Mouse (Mus musculus): Measurements from ENCODE around the gene Pan3.

Pan3 gene

DNA sequence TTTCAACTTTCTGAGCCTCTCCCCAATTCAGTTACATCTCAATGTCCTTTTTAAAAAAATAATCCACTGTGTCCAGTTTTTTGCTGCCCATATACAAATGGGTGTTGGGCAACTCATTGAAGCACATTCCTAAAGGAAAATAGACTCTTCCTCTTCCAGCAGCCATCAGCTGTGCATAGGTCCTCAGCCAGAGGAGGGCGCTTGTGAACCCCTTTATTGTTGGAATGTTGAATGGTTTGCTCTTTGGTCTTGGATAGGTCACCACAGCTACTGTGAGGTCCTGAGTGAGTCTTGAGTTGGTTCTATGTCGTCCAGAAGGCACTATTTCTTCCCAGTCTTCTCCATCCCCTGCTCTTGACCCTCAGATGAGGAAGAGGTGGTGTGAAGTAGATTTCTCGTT, 54.2 kb downstream of the Pan3 start:
- DNase-seq (ENCODE audit: extremely low spot score): no peak

DNA sequence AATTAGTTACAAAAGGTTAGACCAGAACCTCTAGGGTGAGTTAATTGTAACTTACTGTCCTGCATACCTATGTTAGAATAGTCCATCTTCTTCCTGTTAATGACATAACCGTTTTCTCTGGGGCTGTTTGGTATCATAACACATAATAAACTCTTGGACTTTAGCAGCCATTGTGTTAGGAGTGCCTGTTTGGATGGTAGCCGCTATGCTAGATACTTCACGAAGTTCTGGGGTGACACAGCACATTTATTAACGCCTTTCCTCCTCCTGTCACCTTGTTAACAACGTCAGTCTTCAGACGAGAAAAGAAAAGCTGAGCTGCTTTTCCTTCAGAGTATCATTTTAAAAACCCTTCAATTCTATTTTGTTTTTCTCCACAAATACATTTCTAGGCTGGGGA, 59.3 kb downstream of the Pan3 start:
- no peak for DNase-seq (ENCODE audit: extremely low spot score)

DNA sequence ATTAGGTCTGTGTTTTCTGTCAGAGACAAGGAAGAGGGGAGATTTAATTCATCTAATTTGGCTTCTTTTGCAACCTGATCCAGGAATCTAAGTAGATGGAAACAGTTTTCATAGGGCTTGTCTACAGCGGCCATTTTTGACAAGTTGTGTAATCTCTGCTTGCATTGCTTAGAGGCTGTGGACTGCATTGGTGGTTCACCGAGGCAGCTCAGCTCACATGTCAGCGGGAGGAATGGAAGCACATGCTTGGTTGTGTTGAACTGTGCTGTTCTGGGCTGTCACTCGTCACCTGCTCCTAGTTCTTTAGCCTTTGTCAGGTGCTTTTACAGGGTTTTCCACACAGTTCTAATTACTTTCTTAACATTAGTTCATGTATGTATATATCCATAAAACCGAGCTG, 60.9 kb downstream of the Pan3 start:
- no peak for DNase-seq (ENCODE audit: extremely low spot score)

DNA sequence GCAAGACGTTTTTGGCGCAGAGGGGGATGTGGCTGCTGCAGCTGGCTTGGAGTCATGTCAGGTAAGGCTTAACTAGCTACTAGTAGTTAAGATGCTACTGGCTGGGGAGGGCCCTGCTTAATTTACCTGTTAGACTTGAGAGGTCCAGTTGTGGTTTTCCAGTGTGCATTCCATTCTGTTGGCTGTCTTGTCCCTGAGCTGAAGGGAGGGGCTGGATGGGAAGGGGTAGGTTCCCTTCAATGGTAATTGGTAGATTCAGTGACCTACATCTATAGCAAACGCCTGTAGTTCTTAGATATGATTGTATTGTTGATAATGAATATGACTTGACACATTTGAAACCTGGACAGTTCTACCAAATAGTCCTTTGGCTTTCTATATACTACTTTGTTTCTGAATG, 62.5 kb downstream of the Pan3 start:
- DNase-seq (ENCODE audit: extremely low spot score): no peak

DNA sequence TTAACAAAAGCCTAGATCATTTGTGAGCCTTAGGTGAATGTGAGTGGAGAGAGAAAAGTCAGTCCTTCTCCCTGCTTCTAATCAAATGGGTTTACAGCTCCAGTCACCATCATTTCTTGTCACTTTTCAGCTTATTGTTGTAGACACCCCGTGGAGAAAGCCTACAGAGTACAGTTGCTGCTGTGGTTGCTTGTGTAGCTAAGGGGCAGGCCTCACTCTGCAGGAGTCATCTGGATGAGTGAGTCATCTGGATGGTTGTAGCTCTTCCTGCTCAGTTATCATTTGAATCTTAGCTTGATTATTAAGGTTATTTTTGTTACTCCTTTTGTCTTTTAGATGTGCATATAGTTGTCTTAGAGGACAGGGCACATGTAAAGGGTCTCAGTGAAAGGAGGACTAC, 63.2 kb downstream of the Pan3 start:
- no peak for DNase-seq (ENCODE audit: extremely low spot score)

DNA sequence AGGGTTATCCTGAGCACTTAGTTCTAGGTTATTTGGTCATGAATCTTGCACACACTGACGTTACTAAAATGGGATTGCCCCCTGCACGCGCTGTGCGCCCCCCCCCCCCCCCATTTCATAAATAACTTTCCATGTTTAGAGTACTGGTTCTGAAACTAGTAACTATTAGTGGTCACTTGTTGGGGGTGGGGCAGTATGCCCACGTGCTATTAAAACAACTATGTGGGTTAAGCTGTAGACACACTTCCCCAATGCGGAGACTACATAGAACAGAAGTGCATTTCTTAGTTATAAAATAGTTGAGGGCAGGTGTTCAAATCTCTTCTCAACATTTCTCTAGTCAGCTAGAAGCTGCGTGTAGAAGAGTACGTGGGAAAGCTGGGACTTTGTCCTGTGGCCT, 63.7 kb downstream of the Pan3 start:
- no peak for DNase-seq (ENCODE audit: extremely low spot score)

DNA sequence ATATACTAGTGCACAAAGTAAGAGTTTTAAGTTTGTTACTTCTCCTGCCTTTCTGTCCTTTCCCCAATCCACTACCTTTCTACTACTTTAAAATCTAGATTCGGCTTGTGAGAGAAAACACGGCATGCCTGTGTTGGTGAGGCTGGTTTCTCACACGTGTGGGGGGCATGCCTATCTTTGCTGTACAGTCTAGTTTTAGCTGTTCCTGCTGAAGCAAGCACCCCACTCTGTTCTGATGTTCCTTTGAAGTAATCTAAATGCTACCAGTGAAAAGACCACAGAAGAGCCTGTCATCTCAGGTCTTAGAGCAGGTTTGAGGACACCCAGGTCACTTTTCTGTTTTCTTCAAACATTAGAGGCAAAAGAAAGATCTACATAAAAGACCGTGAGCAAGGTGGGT, 64.4 kb downstream of the Pan3 start:
- DNase-seq (ENCODE audit: extremely low spot score): no peak

DNA sequence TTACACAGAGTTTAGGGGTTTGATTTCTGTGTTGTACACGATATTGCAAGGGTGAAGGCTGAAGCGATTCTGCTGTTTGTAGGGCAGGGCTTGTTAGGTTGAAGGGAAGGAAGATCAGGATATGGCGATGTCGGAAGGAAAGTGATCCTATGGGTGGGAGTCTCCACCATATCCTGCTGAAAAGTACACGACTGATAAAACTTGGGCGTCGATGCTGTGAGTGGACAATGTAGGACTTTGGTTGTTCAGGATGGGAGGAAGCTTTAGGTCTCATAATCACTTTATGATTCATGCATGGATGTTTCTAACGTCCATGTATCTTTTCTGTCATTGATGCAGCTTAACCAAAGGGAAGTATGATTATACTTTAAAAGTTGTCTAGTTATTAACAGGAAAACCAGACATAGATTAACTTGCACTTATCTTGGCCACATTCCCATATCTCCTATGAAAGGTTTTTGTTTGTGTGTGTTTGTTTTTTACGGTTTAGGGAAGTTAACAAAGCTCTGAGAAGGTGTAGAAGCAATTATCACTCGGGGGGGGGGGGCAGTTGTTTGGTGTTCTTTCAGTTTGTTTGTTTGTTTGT, 64.9 kb downstream of the Pan3 start:
- DNase-seq (ENCODE audit: extremely low spot score): no peak

DNA sequence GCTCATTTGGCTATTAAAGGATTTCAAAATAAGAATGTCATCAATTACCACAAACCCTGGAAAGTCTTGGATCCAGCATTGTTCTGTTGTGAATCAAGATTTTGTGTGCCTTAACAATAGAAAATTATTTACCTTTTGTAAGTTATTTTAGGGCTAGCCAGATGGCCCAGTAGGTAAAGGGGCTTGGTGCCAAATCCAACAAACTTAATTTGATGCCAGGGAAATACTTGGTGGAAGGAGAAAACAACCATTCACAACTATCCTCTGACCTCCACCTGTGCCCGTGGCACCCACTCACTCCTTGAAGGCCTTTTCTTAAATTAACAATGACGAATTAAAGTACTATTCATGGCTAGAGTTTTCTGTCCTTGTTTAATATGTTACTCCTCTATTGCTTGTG, 66.0 kb downstream of the Pan3 start:
- no peak for DNase-seq (ENCODE audit: extremely low spot score)

DNA sequence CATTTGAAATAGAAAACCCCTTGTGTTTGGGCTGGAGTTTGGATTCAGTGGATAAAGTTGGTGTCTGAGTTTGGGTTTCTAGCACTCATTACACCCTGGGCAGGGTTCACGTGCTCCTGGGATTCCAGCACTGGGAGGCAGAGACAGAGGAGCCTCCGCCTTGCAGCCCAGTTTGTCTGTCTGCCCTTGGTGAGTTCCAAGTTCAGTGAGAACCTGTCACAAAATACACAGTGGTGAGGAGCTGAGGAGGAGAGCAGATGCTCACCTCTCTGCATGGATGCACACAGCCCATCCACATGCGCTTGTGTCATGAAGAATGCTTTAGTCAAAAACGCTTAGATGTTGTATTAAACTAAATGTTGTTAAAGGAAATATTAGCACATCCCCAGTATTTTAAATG, 67.0 kb downstream of the Pan3 start:
- DNase-seq (ENCODE audit: extremely low spot score): no peak

DNA sequence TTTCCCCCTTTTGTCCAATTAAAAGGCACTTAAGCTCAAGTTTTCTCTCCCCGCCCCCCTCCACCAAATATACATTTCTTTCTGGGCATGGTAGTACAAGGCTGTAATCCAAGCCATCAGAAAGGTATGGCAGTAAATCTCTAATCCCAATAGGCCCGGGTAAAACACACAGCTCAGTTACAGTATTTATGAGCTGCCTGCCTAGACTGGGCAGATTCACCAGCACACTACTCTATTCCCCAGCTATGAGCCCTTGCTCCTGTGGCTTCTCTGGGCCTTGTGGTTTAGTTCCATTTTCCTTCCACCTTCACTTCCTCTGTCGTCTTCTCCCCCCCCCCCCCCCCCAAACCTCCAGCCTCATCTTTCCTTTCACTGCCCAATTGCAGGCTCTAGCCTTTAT, 67.8 kb downstream of the Pan3 start:
- DNase-seq (ENCODE audit: extremely low spot score): no peak

DNA sequence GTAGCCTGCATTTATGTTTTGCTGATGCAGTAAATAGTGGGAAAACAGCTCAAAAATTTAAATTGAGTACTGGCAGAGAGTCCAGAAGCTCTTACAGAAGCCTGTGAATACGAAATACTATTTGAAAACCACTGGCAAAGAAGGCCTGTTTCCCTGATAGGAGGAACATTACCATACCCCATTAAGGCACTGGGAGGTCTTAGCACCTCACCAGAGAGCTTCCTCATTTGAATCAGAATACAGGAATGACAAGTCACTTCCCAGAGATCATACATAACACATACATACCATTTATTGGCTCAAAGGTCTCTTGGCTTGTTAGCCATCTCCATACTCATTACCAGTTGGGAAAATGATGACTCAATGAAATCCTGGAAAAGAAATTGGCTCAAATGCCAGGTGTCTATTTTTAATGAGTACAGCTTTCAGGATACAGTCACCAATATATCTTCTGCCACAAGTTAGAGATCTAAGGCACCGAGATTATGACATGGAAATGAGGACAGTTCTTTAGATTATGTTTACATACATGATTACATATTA, 71.6 kb downstream of the Pan3 start:
- DNase-seq (ENCODE audit: extremely low spot score): no peak

DNA sequence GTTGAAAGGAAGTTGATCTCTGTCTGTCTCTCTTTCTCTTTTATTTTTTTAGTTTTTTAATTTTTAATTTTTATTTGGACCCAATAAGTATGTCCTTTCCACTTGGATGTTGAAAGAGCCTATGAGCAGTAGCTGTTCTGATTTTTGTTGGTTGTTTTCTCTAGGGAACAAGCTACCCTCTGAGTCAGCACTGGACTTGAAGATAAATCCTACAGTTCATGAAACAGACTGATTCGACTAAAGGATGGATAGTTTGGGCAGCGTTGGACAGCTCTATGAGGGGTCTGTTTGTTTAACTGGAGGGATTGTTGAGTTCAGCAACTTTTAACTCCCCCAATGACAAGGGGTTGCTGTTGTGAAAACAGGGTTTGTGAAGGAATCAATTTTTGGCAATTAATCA, 73.0 kb downstream of the Pan3 start:
- DNase-seq (ENCODE audit: extremely low spot score): no peak

DNA sequence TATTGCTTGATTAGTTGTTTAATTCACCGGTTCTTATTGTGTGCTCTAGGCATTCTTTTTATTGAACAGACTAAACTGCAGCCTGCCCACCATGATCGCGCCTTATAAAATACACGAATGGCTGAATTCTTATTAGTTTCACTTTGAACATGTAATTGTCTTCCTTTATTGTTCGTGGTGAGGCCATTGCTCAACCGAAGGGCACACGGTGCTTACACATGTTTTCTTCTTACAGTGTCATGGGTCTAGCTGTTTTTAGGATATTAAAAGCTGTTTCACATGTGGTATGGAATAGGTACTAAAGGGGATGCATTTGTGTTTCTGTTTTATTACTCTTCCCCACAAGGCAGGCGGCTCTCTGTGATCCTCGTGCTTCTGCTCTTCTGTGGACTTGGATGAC, 81.4 kb downstream of the Pan3 start:
- DNase-seq (ENCODE audit: extremely low spot score): no peak

DNA sequence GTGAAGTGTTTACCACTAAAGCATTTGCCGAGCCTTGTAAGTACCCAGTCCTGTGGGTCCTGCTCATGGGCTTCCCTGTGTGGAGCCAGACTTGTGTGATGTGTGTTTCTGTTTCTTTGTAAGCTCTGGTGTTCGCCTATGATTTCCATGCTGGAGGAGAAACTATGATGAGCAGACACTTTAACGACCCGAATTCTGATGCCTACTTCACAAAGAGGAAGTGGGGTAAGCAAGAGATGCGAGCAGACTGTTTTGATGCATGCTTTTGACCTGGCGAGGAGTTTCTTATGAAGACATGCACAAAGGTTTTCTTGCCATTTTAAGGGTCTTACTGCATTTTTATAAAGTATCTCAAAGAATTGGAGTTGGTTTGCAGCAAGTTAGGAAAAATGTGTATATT, 97.0 kb downstream of the Pan3 start:
- no peak for DNase-seq (ENCODE audit: extremely low spot score)

DNA sequence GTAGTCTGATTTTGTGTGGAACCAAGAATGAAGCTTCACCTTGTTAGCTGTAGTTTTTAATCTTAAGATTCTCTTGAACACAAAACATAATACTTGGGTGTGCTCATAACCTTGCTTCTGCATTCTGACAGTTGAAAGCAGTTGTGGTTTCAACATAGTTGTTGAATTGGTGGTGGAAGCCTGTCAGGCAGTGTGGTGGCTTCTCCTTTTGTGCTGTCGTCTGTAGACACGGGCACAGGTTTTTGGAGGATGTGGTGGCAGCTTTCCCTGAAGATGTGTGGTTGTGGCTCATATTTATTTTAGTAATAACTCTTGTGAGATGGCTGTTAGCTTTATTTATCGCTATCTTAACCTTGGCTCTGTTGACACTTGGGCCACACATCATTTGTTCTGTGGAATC, 97.8 kb downstream of the Pan3 start:
- no peak for DNase-seq (ENCODE audit: extremely low spot score)

DNA sequence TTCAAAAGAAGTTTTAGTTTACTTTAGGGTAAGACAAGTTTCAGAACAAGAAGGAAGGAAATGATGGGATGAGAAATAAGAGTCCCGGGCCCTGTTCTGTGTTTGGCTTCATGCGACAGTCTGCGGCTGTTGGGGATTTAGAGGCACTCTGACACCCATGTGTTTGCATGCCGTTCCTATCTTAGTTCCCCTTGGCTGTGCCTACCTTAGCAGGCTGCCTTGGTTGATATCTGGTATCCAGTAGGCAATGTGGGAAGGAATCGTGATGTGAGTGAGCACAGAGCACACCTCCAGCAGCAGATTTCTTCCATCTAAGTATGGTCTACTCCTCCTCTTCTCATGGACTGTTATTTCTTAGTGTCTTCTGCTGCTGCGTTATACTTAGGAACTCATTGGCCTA, 102.1 kb downstream of the Pan3 start:
- no peak for DNase-seq (ENCODE audit: extremely low spot score)

DNA sequence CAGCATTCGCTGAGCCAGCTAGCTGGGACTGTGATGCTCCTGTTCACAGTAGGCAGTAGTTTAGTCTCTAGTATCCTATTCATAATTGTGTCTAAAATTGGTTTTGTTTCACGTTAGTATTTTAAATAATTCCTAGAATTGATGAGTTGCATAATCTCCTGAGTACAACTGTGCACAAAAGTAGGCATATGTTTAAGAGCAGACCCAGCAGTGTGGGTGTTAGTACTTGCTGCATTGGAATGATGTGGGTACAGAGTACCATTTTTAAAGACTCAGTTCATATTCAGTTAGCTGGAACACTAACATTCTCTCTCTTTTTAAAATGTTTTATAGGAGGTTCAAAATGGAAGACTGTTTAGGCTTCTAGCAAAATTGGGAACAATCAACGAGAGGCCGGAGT, 109.4 kb downstream of the Pan3 start:
- no peak for DNase-seq (ENCODE audit: extremely low spot score)

DNA sequence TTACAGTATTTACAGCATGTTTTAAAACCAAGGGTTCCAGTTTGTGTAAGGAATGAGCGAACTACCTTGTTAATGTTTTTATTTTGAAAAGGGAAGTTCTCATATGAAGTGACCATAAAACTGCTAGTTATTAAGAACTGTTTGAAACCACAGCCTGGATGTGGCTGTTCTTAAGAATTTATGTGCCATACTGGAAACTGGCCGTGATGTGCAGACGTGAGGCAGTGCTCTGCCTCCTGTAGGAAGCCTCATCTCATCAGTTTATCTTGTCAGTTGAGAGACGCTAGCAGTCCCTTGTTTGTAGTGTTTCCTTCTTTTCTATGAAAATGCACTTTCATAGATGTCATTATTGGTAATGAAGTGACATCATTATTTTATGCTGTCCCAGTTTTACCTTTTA, 109.9 kb downstream of the Pan3 start:
- no peak for DNase-seq (ENCODE audit: extremely low spot score)

DNA sequence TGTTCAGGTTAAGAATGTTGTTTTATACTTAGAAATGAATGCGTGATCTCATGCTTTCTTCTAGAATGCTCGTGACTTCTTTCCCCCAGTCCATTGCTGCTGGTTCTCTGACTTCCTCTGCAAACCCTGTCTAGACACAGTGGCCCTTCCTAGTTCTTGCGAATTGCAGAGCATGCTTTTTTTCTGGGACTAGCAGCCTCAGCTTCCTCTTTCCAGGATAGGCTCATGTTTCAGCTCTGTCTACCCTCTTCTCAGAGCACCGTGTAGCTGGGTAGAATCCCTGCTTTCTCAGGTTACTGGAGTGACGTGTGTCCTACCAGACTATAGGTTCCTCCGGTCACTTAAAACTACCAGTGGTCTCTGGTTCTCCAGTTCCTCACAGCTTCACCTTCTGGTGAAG, 112.3 kb downstream of the Pan3 start:
- no peak for DNase-seq (ENCODE audit: extremely low spot score)

DNA sequence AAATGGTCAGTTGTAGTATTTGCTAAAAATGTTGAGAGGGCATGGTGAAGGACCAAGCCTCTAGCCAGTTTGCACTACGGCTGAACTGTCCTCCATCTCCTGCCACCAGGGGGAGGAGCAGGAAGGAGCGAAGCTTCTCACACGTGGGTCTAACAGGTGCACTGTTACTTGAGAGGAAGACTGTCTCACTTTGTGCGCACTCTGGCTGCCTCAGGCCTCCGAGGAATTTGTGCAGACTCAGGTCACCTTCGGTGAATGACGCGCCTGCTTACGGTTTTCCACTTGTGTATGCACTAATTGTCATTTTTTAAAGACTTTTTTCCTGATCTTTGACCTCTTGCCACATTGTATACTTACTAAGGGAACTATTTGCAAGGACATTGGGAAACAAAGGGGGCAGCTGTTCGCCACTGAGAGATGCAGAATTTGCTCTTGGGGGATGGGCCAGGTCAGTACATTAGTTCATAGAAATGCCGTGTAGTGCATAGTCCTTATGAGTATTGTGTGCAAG, 115.8 kb downstream of the Pan3 start:
- DNase-seq (ENCODE audit: extremely low spot score): peak; percentile 14

DNA sequence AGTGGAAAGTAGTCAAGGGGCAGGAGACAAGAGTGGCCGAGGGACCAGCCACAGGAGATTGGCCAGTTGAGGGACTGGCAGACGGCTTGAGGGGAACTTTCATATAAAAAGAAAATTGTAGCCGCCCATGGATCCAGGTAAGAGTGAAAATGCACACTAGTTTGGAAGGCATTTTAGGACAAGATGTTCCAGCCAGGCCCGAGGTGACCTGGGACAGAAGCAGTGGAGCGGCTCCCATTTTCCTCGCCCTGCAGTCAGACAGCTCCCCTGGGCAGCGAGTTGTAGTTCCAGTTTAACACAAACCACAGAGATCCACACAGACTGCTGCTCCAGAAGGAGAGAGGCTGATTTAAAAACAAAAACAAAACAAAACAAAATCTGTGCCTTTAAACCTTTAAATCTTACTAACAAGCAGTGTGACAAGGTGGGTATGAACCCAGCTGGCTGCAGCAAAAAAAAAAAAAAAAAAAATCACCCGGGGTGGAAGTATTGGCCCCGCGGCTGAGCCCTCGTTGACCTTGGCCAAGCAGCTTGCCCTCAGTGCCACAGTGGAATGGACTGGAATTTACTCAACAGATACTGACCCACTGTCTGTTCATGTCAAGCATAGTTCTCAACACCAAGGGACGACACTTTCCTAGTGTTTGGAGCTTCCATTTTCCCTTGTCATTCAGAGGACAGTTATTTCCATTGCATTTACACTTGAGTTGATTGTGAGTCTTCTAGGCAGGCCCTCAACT, 119.2 kb downstream of the Pan3 start:
- no peak for DNase-seq (ENCODE audit: extremely low spot score)

DNA sequence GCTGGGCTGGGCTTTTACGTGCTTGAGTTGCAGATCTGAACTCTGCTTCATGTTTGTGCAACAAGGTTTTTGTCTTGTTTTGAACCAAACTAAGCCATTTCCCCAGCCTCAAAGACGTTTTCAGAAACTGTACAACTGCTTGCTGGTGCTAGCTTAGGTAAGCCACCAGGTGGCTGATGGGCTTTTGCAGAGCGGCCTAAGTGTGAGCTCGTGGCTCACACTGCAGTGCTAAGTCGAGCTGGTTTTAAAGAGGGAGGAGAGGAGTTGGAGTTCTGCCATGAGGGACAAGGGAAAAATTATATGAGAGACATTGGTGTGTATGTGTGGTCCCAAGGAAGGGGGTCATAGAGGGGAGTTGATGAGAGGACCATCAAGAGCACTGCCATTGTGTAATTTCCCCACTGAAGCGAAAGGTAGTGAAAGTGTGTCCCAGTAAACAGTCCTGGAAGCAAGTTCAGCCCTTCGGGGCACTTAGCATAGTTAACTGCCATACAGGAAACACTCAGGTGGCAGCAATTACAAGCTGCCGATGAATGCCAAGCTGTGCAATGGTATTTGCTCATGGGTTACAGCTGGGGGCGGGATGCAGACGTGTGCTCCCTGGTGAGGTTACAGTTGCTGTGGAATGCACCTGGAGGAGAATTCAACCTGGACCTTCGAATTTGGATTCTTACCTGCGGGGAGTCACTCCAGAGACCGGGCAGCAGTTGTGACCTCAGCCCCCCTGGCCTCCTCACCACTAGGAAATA, 122.1 kb downstream of the Pan3 start:
- no peak for DNase-seq (ENCODE audit: extremely low spot score)
